Mouse (Mus musculus) liver, postnatal 0 days (tissue): ENCODE data around the gene Fads3. TPM values are rescaled to one million over a fixed set of nuclear protein-coding genes. Genes with fewer than 3 reads are reported as not detected.

Source experiments
- ATAC-seq: fragments of 200-750 bp; cut with Nextera tagmentation; 2 replicates; pipeline ENCODE4 v1.8.0; 2017; ENCODE audit warnings: mild to moderate bottlenecking, moderate library complexity
- DNase-seq: peaks from one replicate; pipeline ENCODE4 v3.0.0-alpha.2; 2016
- H3K27ac ChIP-seq: fragments of 300-500 bp; sonication (generic); 2 replicates; pipeline ENCODE4 v1.5.1; 2014; ENCODE audit warnings: antibody characterized with exemption, moderate library complexity, mild to moderate bottlenecking, low read depth
- H3K27me3 ChIP-seq: fragments of 300-500 bp; sonication (generic); 2 replicates; pipeline ENCODE4 v1.6.1; 2014; ENCODE audit warnings: low read length, control low read depth, mixed read lengths; ENCODE audit not compliant: insufficient read depth
- H3K36me3 ChIP-seq: fragments of 300-500 bp; sonication (generic); replicated peaks from 2 replicates; pipeline ENCODE4 v1.6.1; 2014; ENCODE audit warnings: mild to moderate bottlenecking, control low read depth, low read length, moderate library complexity, mixed read lengths; ENCODE audit not compliant: insufficient read depth
- H3K4me1 ChIP-seq: fragments of 300-500 bp; sonication (generic); 2 replicates; pipeline ENCODE4 v1.6.1; 2014; ENCODE audit warnings: antibody characterized with exemption, mild to moderate bottlenecking, control low read depth; ENCODE audit not compliant: insufficient read depth
- H3K4me2 ChIP-seq: fragments of 300-500 bp; sonication (generic); 2 replicates; pipeline ENCODE4 v1.6.1; 2014; ENCODE audit warnings: low read depth, mild to moderate bottlenecking, low read length, moderate library complexity, mixed read lengths
- H3K4me3 ChIP-seq: fragments of 300-500 bp; sonication (generic); 2 replicates; pipeline ENCODE4 v1.5.1; 2014; ENCODE audit warnings: low read depth, low read length
- H3K9ac ChIP-seq: fragments of 300-500 bp; sonication (generic); replicated peaks from 2 replicates; pipeline ENCODE4 v1.6.1; 2014; ENCODE audit warnings: mild to moderate bottlenecking, moderate library complexity
- H3K9me3 ChIP-seq: fragments of 300-500 bp; sonication (generic); 2 replicates; pipeline ENCODE4 v1.6.1; 2016; ENCODE audit warnings: mild to moderate bottlenecking, control low read depth, low read length, mixed read lengths
- CTCF ChIP-seq: sonication (generic); IDR thresholded peaks from 2 replicates; pipeline ENCODE4 v1.5.1; 2016; ENCODE audit warnings: antibody characterized with exemption, low read depth
- EP300 ChIP-seq: IDR thresholded peaks from 2 replicates; pipeline ENCODE4 v1.6.1; 2016; ENCODE audit warnings: antibody characterized with exemption, low read depth, mild to moderate bottlenecking
- WGBS: fragments of 180-500 bp; shearing (Covaris S2); extraction: QIAGEN DNeasy Blood & Tissue Kit; methylation state at CpG from one replicate; pipeline ENCODE4 v1.1.7; 2014; ENCODE audit not compliant: insufficient replicate concordance; 5-methylcytosine and 5-hydroxymethylcytosine counted together
- polyA plus RNA-seq: library from polyadenylated mRNA; unstranded; fragments of >200 nt; fragmentation: Nextera tagmentation; extraction: Ambion mirVana; gene quantifications from 2 replicates; pipeline ENCODE4 v1.2.1, GENCODE M21; 2015

Fads3 gene
- polyA plus RNA-seq, 1 experiment from 2014 or later, result 1.7 TPM

GRCm38 (mm10) chr19:10062862-10063261 lies 21.5 kb downstream of the Fads3 start:
- H3K27ac ChIP-seq, result no peak overlapping the region
- DNase-seq (no peak), ATAC-seq (no peak)
- H3K4me2 ChIP-seq, result no peak overlapping the region
- H3K36me3 ChIP-seq, result peaks cover 10% of the 10 kb centered on the region
- H3K9me3 ChIP-seq, result no peaks in the 10 kb centered on the region
- H3K9ac ChIP-seq, result no peak overlapping the region
- no peak overlapping the region for H3K4me3 ChIP-seq
- no peak for TF ChIP-seq CTCF
- no peak for TF ChIP-seq EP300
- H3K27me3 ChIP-seq, result no peaks in the 10 kb centered on the region
- peaks cover 38% of the 10 kb centered on the region for H3K4me1 ChIP-seq
- WGBS, result 69% methylated on average over 5 of the region's 5 CpGs

GRCm38 (mm10) chr19:10064173-10065012 lies 23.0 kb downstream of the Fads3 start:
- Histone ChIP-seq H3K4me1 (peaks cover 32% of the 10 kb centered on the region), H3K9ac (no peak overlapping the region), H3K27me3 (no peaks in the 10 kb centered on the region), H3K27ac (no peak overlapping the region), H3K4me2 (no peak overlapping the region), H3K4me3 (no peak overlapping the region), H3K36me3 (peaks cover 20% of the 10 kb centered on the region), H3K9me3 (no peaks in the 10 kb centered on the region)
- DNase-seq, result peak; percentile 53
- TF ChIP-seq EP300, result no peak
- no peak for TF ChIP-seq CTCF
- ATAC-seq, result peak; percentile 4; the same call in 1 of the 2 replicates
- 39% methylated on average over 10 of the region's 10 CpGs for WGBS

- no peak overlapping the region; the same call in 1 of the 2 replicates for H3K9ac ChIP-seq
- peaks cover 23% of the 10 kb centered on the region for H3K4me1 ChIP-seq
- H3K36me3 ChIP-seq, result peaks cover 28% of the 10 kb centered on the region
- H3K27me3 ChIP-seq, result no peaks in the 10 kb centered on the region
- no peak overlapping the region for H3K4me2 ChIP-seq
- WGBS, result 60% methylated on average over 5 of the region's 5 CpGs
- no peaks in the 10 kb centered on the region for H3K9me3 ChIP-seq
- TF ChIP-seq CTCF, result no peak
- TF ChIP-seq EP300, result no peak
- 0 out of 2 replicates have a peak overlapping the region, but pooled peaks have one; percentile 35 for H3K27ac ChIP-seq
- DNase-seq (no peak), ATAC-seq (no peak)
- no peak overlapping the region for H3K4me3 ChIP-seq
Observed at GRCm38 (mm10) chr19:10065465-10066188, 24.3 kb downstream of the Fads3 start.

- no peaks in the 10 kb centered on the region for H3K9me3 ChIP-seq
- no peaks in the 10 kb centered on the region for H3K27me3 ChIP-seq
- no peak overlapping the region for H3K4me3 ChIP-seq
- peaks cover 28% of the 10 kb centered on the region for H3K36me3 ChIP-seq
- H3K4me1 ChIP-seq, result peaks cover 18% of the 10 kb centered on the region
- TF ChIP-seq CTCF (no peak), EP300 (no peak)
- ATAC-seq, result no peak
- H3K27ac ChIP-seq, result peak overlapping the region; percentile 12; the same call in 1 of the 2 replicates
- H3K4me2 ChIP-seq, result no peak overlapping the region
- WGBS, result 62% methylated on average over 4 of the region's 4 CpGs
- H3K9ac ChIP-seq, result no peak overlapping the region; the same call in 1 of the 2 replicates
- no peak for DNase-seq
Observed at GRCm38 (mm10) chr19:10066189-10066500, 24.8 kb downstream of the Fads3 start.

- peaks cover 18% of the 10 kb centered on the region for H3K4me1 ChIP-seq
- no peaks in the 10 kb centered on the region for H3K9me3 ChIP-seq
- no peak overlapping the region; the same call in 1 of the 2 replicates for H3K9ac ChIP-seq
- WGBS, result 64% methylated on average over 3 of the region's 3 CpGs
- no peak overlapping the region for H3K4me2 ChIP-seq
- H3K36me3 ChIP-seq, result peaks cover 31% of the 10 kb centered on the region
- no peak for DNase-seq
- no peak overlapping the region for H3K4me3 ChIP-seq
- H3K27ac ChIP-seq, result peak overlapping the region; percentile 12; the same call in 1 of the 2 replicates
- TF ChIP-seq EP300 (no peak), CTCF (no peak)
- no peaks in the 10 kb centered on the region for H3K27me3 ChIP-seq
- no peak for ATAC-seq
Observed at GRCm38 (mm10) chr19:10066502-10066901, 25.1 kb downstream of the Fads3 start.

GRCm38 (mm10) chr19:10067701-10068100 lies 26.3 kb downstream of the Fads3 start:
- Histone ChIP-seq H3K36me3 (peaks cover 31% of the 10 kb centered on the region), H3K27me3 (no peaks in the 10 kb centered on the region), H3K4me2 (no peak overlapping the region), H3K9ac (no peak overlapping the region), H3K4me1 (peaks cover 17% of the 10 kb centered on the region), H3K4me3 (no peak overlapping the region), H3K27ac (no peak overlapping the region), H3K9me3 (no peaks in the 10 kb centered on the region)
- DNase-seq (no peak), ATAC-seq (no peak)
- 79% methylated on average over 7 of the region's 7 CpGs for WGBS
- TF ChIP-seq CTCF, result no peak
- no peak for TF ChIP-seq EP300
